Mouse (Mus musculus) testis, adult 2 months (tissue): ENCODE measurements around the gene Dact3. TPM values are rescaled to one million over a fixed set of nuclear protein-coding genes. Genes with fewer than 3 reads are reported as not detected.
A peak's percentile ranks its signal among the peaks of the same experiment; 100 is the strongest.

Experiments used
- H3K27ac ChIP-seq: fragments of 200-500 bp; 2 replicates; pipeline ENCODE4 v1.5.1; 2012; ENCODE audit warnings: low read depth, low read length; ENCODE audit not compliant: control insufficient read depth, insufficient read depth
- H3K27me3 ChIP-seq: fragments of 200-500 bp; 2 replicates; pipeline ENCODE4 v1.6.1; 2012; ENCODE audit warnings: mild to moderate bottlenecking, low read length, moderate library complexity; ENCODE audit not compliant: control insufficient read depth, insufficient read depth
- H3K36me3 ChIP-seq: fragments of 200-500 bp; 2 replicates; pipeline ENCODE4 v1.6.1; 2012; ENCODE audit warnings: mild to moderate bottlenecking, low read length; ENCODE audit not compliant: control insufficient read depth, insufficient read depth
- H3K4me1 ChIP-seq: fragments of 200-500 bp; 2 replicates; pipeline ENCODE4 v1.6.1; 2012; ENCODE audit warnings: low read length; ENCODE audit not compliant: control insufficient read depth, insufficient read depth
- H3K4me3 ChIP-seq: fragments of 200-500 bp; 2 replicates; pipeline ENCODE4 v1.5.1; 2012; ENCODE audit warnings: low read depth, mild to moderate bottlenecking, low read length, moderate library complexity, mixed read lengths; ENCODE audit not compliant: control insufficient read depth
- CTCF ChIP-seq: fragments of 200-500 bp; IDR thresholded peaks from 2 replicates; pipeline ENCODE4 v1.5.1; 2012; ENCODE audit warnings: low read depth, mild to moderate bottlenecking, inconsistent platforms, low read length, moderate library complexity; ENCODE audit not compliant: control insufficient read depth, insufficient read depth, insufficient replicate concordance
- POLR2A ChIP-seq: fragments of 200-500 bp; IDR thresholded peaks from 2 replicates; pipeline ENCODE4 v1.6.1; 2012; ENCODE audit warnings: low read depth, mild to moderate bottlenecking, inconsistent platforms, low read length, moderate library complexity; ENCODE audit not compliant: control insufficient read depth
- polyA plus RNA-seq: library from polyadenylated mRNA; depleted of rRNA; stranded (reverse); fragments of >200 nt; gene quantifications from 2 replicates; pipeline ENCODE4 v1.2.3, GENCODE M21; 2012

The Dact3 gene
- polyA plus RNA-seq, 1 experiment: 30.7 TPM

DNA sequence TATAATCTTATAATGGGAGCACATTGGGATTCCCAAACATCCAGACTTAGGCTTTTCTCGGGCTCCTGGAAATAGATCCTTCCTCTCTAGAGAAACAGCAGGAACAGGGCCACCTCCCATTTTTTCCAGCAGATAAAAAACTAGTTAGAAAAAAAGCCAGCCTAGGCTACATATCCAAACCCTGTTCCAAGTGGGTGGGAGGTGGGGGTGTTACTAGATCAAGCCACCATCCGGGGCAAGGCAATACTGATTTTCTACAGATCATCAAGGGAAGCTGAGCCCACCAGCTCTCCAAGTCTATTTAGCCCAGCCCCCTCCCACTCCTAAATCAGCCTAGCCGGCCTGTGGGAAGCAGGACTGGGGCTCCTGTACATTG lies 30.4 kb upstream of the Dact3 start:
- Histone ChIP-seq H3K4me3 (no peak overlapping the region), H3K36me3 (peaks cover under 1% of the 10 kb centered on the region; the same call in 1 of the 2 replicates), H3K27ac (no peak overlapping the region), H3K4me1 (peaks cover 51% of the 10 kb centered on the region), H3K27me3 (no peaks in the 10 kb centered on the region)
- no peak for TF ChIP-seq CTCF
- no peak for TF ChIP-seq POLR2A

- peak overlapping the region; percentile 38 for H3K4me3 ChIP-seq
- peaks cover 51% of the 10 kb centered on the region for H3K4me1 ChIP-seq
- TF ChIP-seq CTCF: no peak
- TF ChIP-seq POLR2A: no peak
- no peaks in the 10 kb centered on the region for H3K36me3 ChIP-seq
- H3K27me3 ChIP-seq: no peaks in the 10 kb centered on the region
- H3K27ac ChIP-seq: no peak overlapping the region
Observed at GRCm38 (mm10) chr7:16845072-16845819, 29.9 kb upstream of the Dact3 start.

DNA sequence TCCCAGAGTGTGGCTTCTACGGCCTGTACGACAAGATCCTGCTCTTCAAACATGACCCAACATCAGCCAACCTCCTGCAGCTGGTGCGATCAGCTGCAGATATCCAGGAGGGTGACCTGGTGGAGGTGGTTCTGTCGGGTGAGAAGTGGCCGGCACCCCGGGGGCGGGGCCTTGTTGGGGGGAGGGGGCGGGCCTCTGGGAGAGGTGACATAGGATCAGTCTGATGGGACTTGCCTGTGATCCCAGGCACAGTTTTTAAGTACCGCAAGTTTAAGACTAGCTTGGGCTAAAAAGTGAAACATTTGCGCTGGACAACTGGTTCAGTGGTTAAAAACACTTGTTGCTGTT lies 29.3 kb upstream of the Dact3 start:
- H3K36me3 ChIP-seq: no peaks in the 10 kb centered on the region
- H3K4me1 ChIP-seq: peaks cover 51% of the 10 kb centered on the region
- no peak overlapping the region for H3K27ac ChIP-seq
- no peaks in the 10 kb centered on the region for H3K27me3 ChIP-seq
- H3K4me3 ChIP-seq: peak overlapping the region; percentile 38
- TF ChIP-seq POLR2A (no peak), CTCF (no peak)

DNA sequence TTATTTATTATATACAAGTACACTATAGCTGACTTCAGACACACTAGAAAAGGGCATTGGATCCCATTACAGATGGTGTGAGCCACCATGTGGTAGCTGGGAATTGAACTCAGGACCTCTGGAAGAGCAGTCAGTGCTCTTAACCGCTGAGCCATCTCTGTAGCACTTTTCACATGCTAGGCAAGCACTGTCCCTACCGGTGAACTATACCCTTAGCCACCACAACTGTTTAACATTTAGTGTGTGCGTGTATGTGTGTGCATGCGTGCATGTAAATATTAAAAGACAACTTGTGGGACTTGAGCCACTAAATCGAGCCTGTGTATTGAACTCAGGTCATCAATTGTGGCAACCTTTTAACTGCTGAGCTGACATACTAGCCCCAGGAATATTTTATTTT lies 28.3 kb upstream of the Dact3 start:
- TF ChIP-seq CTCF: no peak
- no peak for TF ChIP-seq POLR2A
- H3K36me3 ChIP-seq: no peaks in the 10 kb centered on the region
- H3K4me3 ChIP-seq: no peak overlapping the region
- no peak overlapping the region for H3K27ac ChIP-seq
- no peaks in the 10 kb centered on the region for H3K27me3 ChIP-seq
- H3K4me1 ChIP-seq: peaks cover 44% of the 10 kb centered on the region

- no peak overlapping the region for H3K27ac ChIP-seq
- TF ChIP-seq POLR2A (no peak), CTCF (no peak)
- H3K4me3 ChIP-seq: no peak overlapping the region
- H3K36me3 ChIP-seq: no peaks in the 10 kb centered on the region
- no peaks in the 10 kb centered on the region for H3K27me3 ChIP-seq
- H3K4me1 ChIP-seq: peaks cover 38% of the 10 kb centered on the region
Observed at GRCm38 (mm10) chr7:16847507-16847906, 27.6 kb upstream of the Dact3 start.

DNA sequence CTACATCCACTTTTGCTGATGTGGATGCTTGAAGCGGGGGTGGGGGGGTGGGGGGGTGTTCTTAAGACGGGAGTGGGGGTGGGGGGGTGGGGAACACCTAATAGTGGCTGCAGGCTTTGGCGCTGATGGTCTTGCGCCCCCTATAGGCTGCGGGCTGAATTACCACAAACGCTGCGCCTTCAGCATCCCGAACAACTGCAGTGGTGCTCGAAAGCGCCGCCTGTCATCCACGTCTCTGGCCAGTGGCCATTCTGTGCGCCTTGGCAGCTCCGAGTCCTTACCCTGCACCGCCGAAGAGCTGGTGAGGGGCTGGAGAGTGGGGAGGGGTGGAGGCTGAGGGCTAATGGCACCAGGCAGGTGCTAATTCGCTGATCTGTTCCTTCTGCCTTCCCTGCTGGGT lies 26.5 kb upstream of the Dact3 start:
- H3K4me1 ChIP-seq: peaks cover 33% of the 10 kb centered on the region
- TF ChIP-seq CTCF (peak; percentile 74; the same call in 1 of the 2 replicates), POLR2A (no peak)
- H3K4me3 ChIP-seq: peak overlapping the region; percentile 58
- no peaks in the 10 kb centered on the region for H3K27me3 ChIP-seq
- no peak overlapping the region for H3K27ac ChIP-seq
- H3K36me3 ChIP-seq: no peaks in the 10 kb centered on the region

DNA sequence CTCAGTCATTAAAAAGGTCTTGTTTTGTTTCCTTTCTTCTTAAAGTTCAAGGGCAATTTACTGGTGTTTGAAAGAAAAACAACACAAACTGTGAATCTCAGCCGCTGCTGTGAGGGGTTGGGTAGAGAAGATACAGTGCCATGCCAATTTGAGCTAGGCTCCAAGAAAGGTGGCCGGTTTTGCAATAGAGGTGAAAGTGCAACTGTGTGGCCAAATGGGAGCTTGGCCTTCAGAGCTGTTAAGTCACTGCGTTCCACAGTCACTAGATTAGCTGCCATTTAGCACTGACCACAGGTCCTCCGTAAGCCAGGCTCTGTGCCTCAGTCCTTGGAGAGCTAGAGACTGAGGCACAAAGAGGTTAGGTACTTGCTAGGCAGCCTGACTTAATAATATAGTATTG lies 23.5 kb upstream of the Dact3 start:
- peaks cover 19% of the 10 kb centered on the region for H3K4me1 ChIP-seq
- no peak overlapping the region for H3K4me3 ChIP-seq
- TF ChIP-seq POLR2A (no peak), CTCF (no peak)
- H3K36me3 ChIP-seq: no peaks in the 10 kb centered on the region
- H3K27ac ChIP-seq: no peak overlapping the region
- H3K27me3 ChIP-seq: no peaks in the 10 kb centered on the region

GRCm38 (mm10) chr7:16853302-16853831 lies 21.8 kb upstream of the Dact3 start:
- H3K4me3 ChIP-seq: no peak overlapping the region
- H3K27me3 ChIP-seq: no peaks in the 10 kb centered on the region
- H3K4me1 ChIP-seq: peaks cover 15% of the 10 kb centered on the region
- no peaks in the 10 kb centered on the region for H3K36me3 ChIP-seq
- no peak for TF ChIP-seq POLR2A
- TF ChIP-seq CTCF: no peak
- H3K27ac ChIP-seq: no peak overlapping the region
